Mouse (Mus musculus) liver, adult 2 months (tissue): ENCODE data around the gene Foxp1. TPM values are rescaled to one million over a fixed set of nuclear protein-coding genes. Genes with fewer than 3 reads are reported as not detected.

Experiments used
- DNase-seq: peaks from one replicate; pipeline ENCODE4 v3.0.0-alpha.2; 2011; ENCODE audit warnings: low read depth, low spot score; ENCODE audit errors: extremely low read depth
- H3K27ac ChIP-seq: fragments of 200-500 bp; replicated peaks from 2 replicates; pipeline ENCODE4 v1.5.1; 2012; ENCODE audit warnings: low read depth, mild to moderate bottlenecking, control low read depth, inconsistent platforms, low read length; ENCODE audit not compliant: insufficient read depth
- H3K27me3 ChIP-seq: fragments of 200-500 bp; 2 replicates; pipeline ENCODE4 v1.6.1; 2012; ENCODE audit warnings: mild to moderate bottlenecking, moderate library complexity, low read length, inconsistent platforms; ENCODE audit not compliant: control insufficient read depth, insufficient read depth
- H3K36me3 ChIP-seq: fragments of 200-500 bp; 2 replicates; pipeline ENCODE4 v1.6.1; 2012; ENCODE audit warnings: low read length, inconsistent platforms; ENCODE audit not compliant: control insufficient read depth, insufficient read depth
- H3K4me1 ChIP-seq: fragments of 200-500 bp; 2 replicates; pipeline ENCODE4 v1.6.1; 2011; ENCODE audit warnings: low read length; ENCODE audit not compliant: control insufficient read depth, insufficient read depth
- H3K4me3 ChIP-seq: fragments of 200-500 bp; 2 replicates; pipeline ENCODE4 v1.5.1; 2011; ENCODE audit warnings: low read depth, mild to moderate bottlenecking, control low read depth, low read length, moderate library complexity; ENCODE audit not compliant: insufficient read depth
- H3K79me2 ChIP-seq: fragments of 200-500 bp; 2 replicates; pipeline ENCODE4 v1.6.1; 2012; ENCODE audit warnings: inconsistent platforms, mild to moderate bottlenecking, low read length, moderate library complexity; ENCODE audit not compliant: control insufficient read depth, insufficient read depth
- H3K9ac ChIP-seq: fragments of 200-500 bp; 2 replicates; pipeline ENCODE4 v1.6.1; 2012; ENCODE audit warnings: low read depth, mild to moderate bottlenecking, control low read depth, inconsistent platforms, low read length
- CTCF ChIP-seq: fragments of 200-500 bp; IDR thresholded peaks from 2 replicates; pipeline ENCODE4 v1.5.1; 2011; ENCODE audit warnings: low read depth, low read length, control low read depth
- POLR2A ChIP-seq: fragments of 200-500 bp; IDR thresholded peaks from 2 replicates; pipeline ENCODE4 v1.6.1; 2011; ENCODE audit warnings: low read length, control low read depth; ENCODE audit not compliant: insufficient read depth; ENCODE audit errors: extremely low read depth
- WGBS: fragments of 180-500 bp; shearing (Covaris S2); methylation state at CpG from one replicate; pipeline ENCODE4 v1.1.7; 2018; 5-methylcytosine and 5-hydroxymethylcytosine counted together
- polyA plus RNA-seq: library from polyadenylated mRNA; depleted of rRNA; stranded (reverse); fragments of >200 nt; gene quantifications from 2 replicates; pipeline ENCODE4 v1.2.3, GENCODE M21; 2012
- total RNA-seq: library from RNA; depleted of rRNA; stranded (reverse); fragments of >200 nt; gene quantifications from 2 replicates; pipeline ENCODE4 v1.2.3, GENCODE M21; 2014

The Foxp1 gene
- total and polyA plus RNA-seq, 2 experiments = 22.7 to 24.8 TPM

DNA sequence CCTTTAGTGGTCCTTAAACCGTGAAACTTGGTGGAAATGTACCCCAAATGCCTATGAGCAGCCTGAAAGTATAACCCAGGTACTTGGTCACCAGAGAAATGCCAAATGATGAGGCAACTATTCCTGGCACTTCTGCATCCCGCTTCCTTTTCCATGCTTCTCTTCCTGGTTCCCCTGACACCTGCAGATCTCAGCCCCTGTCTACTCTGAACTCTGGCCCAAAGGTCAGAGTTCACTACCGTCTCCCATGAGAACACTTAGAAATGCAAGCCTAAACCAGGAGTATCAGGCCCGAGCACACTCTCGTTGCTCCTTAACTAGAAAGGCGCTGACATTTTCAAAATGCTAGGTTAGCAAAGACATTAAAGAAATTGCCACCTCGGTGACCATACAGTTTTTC lies 250.8 kb downstream of the Foxp1 start:
- WGBS = 47% methylated on average over 7 of the region's 7 CpGs
- Histone ChIP-seq H3K36me3 (no peaks in the 10 kb centered on the region), H3K4me1 (peaks cover 22% of the 10 kb centered on the region), H3K27ac (no peak overlapping the region), H3K27me3 (no peaks in the 10 kb centered on the region), H3K4me3 (no peak overlapping the region), H3K9ac (no peak overlapping the region), H3K79me2 (no peaks in the 10 kb centered on the region)
- DNase-seq = peak; percentile 73
- TF ChIP-seq POLR2A (no peak), CTCF (no peak)

DNA sequence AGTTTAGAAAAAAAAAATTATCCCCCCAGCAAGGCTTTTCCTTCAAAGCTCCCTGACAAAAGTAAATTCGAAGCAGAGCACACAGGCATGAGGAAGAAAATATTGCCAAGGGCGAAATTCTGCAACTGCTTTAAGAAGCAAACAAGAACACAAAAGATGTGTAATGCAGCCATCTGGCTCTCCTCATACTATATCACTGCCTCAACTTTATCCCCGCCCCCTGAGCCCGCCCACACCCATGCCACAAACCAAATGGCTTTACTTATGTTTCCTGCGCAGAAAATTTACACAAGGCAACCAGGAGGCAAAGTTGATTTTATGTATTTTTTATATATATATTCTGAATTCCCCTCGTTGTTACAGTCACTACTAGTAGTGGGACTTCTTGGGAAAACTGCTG lies 252.6 kb downstream of the Foxp1 start:
- H3K4me1 ChIP-seq = peaks cover 21% of the 10 kb centered on the region
- WGBS = 92% methylated on average over 6 of the region's 6 CpGs
- no peaks in the 10 kb centered on the region for H3K27me3 ChIP-seq
- H3K36me3 ChIP-seq = no peaks in the 10 kb centered on the region
- H3K4me3 ChIP-seq = no peak overlapping the region
- TF ChIP-seq POLR2A = no peak
- TF ChIP-seq CTCF = no peak
- H3K79me2 ChIP-seq = no peaks in the 10 kb centered on the region
- DNase-seq = no peak
- H3K9ac ChIP-seq = no peak overlapping the region
- H3K27ac ChIP-seq = no peak overlapping the region

GRCm38 (mm10) chr6:99268171-99269061 lies 254.1 kb downstream of the Foxp1 start:
- Histone ChIP-seq H3K4me1 (peaks cover 21% of the 10 kb centered on the region), H3K27me3 (no peaks in the 10 kb centered on the region), H3K4me3 (no peak overlapping the region), H3K36me3 (no peaks in the 10 kb centered on the region), H3K9ac (no peak overlapping the region), H3K27ac (no peak overlapping the region), H3K79me2 (peaks cover 8% of the 10 kb centered on the region; the same call in 1 of the 2 replicates)
- no peak for DNase-seq
- 92% methylated on average over 20 of the region's 20 CpGs for WGBS
- TF ChIP-seq POLR2A (no peak), CTCF (no peak)

DNA sequence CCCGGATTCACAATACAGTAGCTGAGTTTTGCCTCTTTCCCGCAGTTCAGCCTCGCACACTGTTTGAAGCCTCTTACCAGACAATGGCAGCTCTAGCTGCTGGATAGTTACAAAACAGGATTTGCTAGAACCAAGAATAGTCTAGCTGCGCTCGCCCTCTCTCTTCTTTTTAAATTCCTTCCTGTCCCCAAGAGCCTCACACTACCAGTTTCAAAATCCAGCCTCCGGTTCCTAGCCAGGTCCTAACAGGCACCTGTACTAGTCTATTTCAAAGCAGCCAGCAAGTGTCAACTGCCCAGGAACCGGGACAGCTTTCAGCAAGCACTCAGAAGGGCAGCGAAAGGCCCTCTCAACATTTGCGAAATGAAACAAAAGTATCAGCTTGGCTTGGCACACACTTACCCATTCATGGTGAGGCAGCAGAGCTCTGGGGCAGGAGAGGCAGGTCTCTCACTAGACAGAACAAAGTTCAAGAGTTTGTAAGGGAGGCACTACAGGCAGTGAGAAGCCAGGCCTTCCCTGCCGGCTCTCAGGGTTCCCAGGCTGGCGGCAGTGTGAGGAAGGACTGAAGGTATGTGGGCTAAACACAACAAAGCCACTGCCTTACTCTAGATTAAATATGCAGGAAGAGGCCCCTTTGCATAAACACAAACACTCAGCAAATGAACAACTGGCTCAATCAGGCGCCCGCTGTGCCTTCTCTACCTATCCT lies 256.4 kb downstream of the Foxp1 start:
- TF ChIP-seq POLR2A (no peak), CTCF (no peak)
- H3K27me3 ChIP-seq = no peaks in the 10 kb centered on the region
- H3K9ac ChIP-seq = peak overlapping the region; percentile 48
- H3K4me3 ChIP-seq = peak overlapping the region; percentile 19
- peak overlapping the region; percentile 67 for H3K27ac ChIP-seq
- peaks cover 8% of the 10 kb centered on the region for H3K4me1 ChIP-seq
- H3K36me3 ChIP-seq = no peaks in the 10 kb centered on the region
- H3K79me2 ChIP-seq = peaks cover 9% of the 10 kb centered on the region; the same call in 1 of the 2 replicates
- DNase-seq = peak; percentile 97
- 21% methylated on average over 13 of the region's 13 CpGs for WGBS

DNA sequence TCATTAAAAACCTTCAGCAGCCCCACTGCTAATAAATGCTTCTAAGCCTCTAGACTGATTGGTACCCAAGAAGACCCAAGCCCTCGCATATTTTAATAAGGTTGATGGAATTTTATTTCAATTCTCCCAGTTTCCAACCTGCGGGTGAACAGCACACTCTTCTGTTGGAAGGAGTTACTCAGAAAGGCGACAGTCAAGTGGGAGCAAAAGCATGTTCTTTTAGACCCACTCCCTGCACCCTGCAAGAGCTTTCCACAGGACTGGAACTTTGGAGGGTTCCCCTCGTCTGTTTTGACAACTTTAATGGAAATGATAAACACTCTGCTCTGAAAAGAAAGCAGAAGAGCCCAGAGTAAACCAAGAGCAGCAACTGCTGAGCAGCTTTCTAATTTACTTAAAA lies 257.3 kb downstream of the Foxp1 start:
- H3K36me3 ChIP-seq = no peaks in the 10 kb centered on the region
- 83% methylated on average over 4 of the region's 4 CpGs for WGBS
- H3K4me3 ChIP-seq = no peak overlapping the region
- no peak for DNase-seq
- H3K27me3 ChIP-seq = no peaks in the 10 kb centered on the region
- H3K27ac ChIP-seq = no peak overlapping the region
- TF ChIP-seq CTCF (no peak), POLR2A (no peak)
- H3K9ac ChIP-seq = no peak overlapping the region
- H3K4me1 ChIP-seq = peaks cover 8% of the 10 kb centered on the region
- peaks cover 9% of the 10 kb centered on the region; the same call in 1 of the 2 replicates for H3K79me2 ChIP-seq
